Mouse (Mus musculus) colon, adult 2 months (tissue): Measurements from ENCODE around the gene 4930503B20Rik. TPM values are rescaled to one million over a fixed set of nuclear protein-coding genes. Genes with fewer than 3 reads are reported as not detected.

Source experiments
- polyA plus RNA-seq: library from polyadenylated mRNA; depleted of rRNA; stranded (reverse); fragments of >200 nt; gene quantifications from 2 replicates; pipeline ENCODE4 v1.2.3, GENCODE M21; 2012; rRNA removed

4930503B20Rik gene
- 0.09 TPM in 1 of 2 replicates, not detected in the other for polyA plus RNA-seq

GRCm38 (mm10) chr3:146651217-146651616 is at the start of gene 4930503B20Rik:
Gene 4930503B20Rik (minus strand): TSS chr3:146651317.

DNA sequence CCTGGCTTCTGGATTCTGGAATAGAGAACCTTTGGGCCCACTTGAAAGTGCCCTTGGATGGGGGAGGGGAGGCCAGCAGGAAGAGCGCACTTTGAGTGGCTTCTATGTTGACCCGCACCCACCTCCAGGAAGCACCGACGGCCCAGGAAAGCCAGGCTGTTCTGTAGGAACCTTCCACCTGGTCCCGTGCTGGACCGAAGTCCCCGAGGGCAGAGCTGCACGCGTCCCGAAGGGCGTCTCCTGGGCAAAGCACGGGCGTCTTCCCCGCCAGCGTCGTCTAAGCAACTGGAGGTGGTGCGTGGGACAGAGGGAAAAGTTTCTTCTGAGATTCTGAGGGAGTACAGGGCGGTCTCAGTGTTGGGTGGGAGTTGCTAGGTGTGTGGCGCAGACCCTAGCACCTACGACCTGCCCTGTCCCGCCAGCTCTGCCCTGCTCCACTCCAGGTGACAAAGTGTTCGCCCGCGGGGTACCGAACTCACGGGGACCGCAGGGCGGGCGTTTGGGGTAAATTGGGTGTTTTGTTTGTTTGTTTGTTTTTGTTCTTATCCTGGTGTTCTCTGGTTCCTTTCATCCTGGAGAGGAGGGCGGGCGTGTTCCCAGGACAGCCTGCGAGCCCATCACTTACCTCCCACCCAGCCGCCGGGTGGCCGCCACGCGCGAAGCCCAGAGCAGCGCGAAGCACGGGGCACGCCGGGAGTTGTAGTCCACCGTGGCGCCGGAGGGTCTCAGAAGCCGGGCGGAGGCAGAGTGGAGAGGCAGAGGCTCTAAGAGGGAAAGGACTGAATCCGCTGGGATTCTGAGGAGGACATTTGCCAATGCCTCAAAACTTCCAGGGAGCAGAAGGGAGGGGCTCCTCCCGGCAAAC is 33.9 kb upstream of the 4930503B20Rik start, which contains the start of gene Samd13:
Gene Samd13, minus strand, starts transcription at position 782 of the 865 bp plus-strand sequence.

DNA sequence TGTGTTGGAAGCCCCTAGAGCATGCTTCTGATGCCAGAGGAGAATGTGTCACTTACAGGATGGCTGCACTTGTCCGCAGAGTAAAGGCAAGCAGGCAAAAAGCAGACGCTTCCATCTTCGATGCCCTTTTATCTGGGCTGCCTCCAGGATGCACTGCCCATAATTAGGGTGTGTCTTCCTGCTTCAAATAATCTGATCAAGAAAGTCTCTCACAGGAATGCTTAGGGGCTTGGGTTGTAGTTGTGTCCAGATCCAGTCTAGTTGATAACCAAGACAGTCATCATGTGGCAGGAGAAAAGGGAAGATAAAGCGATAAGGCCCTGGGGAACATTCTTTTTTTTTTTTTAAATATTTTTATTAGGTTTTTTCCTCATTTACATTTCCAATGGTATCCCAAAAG is 35.6 kb downstream of the 4930503B20Rik start, which contains the start of gene Dnase2b:
Gene Dnase2b, minus strand, starts transcription at position 101 of the 400 bp plus-strand sequence.

Other genes with a start within 250 kb of the 4930503B20Rik start
- 11.4 and 12.4 TPM in 2 replicates for gene Ssx2ip, start 246.7 kb downstream of the 4930503B20Rik start, polyA plus RNA-seq
- 1.9 TPM in 2 replicates for gene Ctbs, start 201.5 kb downstream of the 4930503B20Rik start, polyA plus RNA-seq
- 0.12 and 0.15 TPM in 2 replicates for gene Spata1, start 151.6 kb downstream of the 4930503B20Rik start, polyA plus RNA-seq
- 581 and 731 TPM in 2 replicates for gene Gng5, start 151.5 kb downstream of the 4930503B20Rik start, polyA plus RNA-seq
- 4.8 and 6.6 TPM in 2 replicates for gene Rpf1, start 129.9 kb downstream of the 4930503B20Rik start, polyA plus RNA-seq
- 0.38 and 0.57 TPM in 2 replicates for gene Uox, start 80.9 kb downstream of the 4930503B20Rik start, polyA plus RNA-seq
- not detected in 2 replicates for gene Dnase2b, start 35.7 kb downstream of the 4930503B20Rik start, polyA plus RNA-seq
- 1.5 TPM in 1 of 2 replicates, not detected in the other for gene Samd13, start 34.3 kb upstream of the 4930503B20Rik start, polyA plus RNA-seq
- gene Prkacb, start 161.7 kb upstream of the 4930503B20Rik start, polyA plus RNA-seq: 24.1 and 24.3 TPM in 2 replicates
- 3.1 TPM in 2 replicates for gene Ttll7, start 201.1 kb upstream of the 4930503B20Rik start, polyA plus RNA-seq